Mouse (Mus musculus) right cerebral cortex, postnatal 4 days (tissue): ENCODE measurements around the gene Eya4.

Experiments
- DNase-seq: peaks from one replicate; pipeline ENCODE4 v3.0.0-alpha.2; 2022

Gene Eya4

DNA sequence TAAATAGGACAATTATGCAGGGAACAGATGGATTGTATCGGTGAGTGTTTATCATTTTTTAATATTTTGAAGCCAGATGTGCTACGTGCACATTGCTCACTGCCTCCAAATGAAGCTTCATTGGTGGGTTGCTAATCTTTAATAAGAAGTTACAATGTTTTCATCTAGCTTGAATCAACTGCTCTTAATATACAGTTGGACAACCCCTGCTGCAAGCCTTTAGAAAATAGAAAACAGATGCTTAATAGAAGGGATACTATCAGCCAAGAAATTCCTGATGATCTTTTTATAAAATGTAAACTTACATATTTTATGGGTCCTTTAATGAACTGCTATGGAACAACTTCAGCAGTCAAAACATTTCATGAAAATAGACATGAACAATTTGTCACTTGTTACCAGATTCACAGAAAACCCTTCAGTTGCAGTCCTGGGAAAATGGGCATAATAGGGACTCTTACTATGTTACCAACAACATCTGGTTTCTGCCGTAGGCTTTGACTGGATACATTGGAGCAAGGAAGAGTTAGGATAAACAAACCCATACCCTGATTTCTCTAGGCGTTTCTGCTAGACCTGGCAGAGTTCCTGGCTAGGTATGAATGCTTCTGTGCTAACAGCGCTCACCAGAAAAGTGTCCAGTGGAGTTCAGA lies 290.4 kb downstream of the Eya4 start:
- DNase-seq, result no peak

DNA sequence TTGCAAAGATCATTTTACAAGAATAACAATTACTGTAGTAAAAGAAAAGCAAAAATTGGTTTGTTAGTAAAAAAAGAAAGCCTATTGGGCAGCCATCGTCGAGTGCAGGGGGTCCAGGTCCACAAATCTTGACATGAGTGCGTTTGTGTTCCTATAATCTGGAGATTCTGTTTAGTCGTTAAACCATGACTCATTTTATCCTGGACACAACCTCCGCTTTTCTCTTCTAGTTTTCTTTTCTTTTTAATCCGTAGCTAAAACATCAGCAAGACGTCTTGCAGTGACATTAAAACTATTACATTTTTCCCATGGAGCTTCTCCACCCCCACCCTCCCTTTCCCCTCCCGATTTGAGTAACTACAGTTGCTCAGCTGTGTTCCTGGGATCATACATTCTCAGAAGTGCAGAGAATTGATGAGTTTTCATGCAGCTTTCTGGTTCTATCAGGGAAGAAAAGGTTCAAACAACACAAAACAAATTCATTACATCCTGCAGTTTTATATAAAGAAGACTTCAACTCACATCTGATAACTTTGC lies 297.1 kb downstream of the Eya4 start:
- no peak for DNase-seq
